Mouse (Mus musculus) frontal cortex, adult 2 months (tissue): ENCODE data around the gene Gm13089. TPM values are rescaled to one million over a fixed set of nuclear protein-coding genes. Genes with fewer than 3 reads are reported as not detected.
"Not testable (repeated sequence)": the region's sequence is repeated elsewhere in the genome, so short reads cannot be mapped to it uniquely, and the experiment has no call there.

Experiments
- DNase-seq, 2 experiments: peaks; one replicate each; pipeline ENCODE4 v3.0.0; 2022; ENCODE audit warnings: low spot score in 1 of 2; ENCODE audit errors: extremely low spot score in 1 of 2
- polyA plus RNA-seq: library from polyadenylated mRNA; depleted of rRNA; stranded (reverse); fragments of >200 nt; gene quantifications from 2 replicates; pipeline ENCODE4 v1.2.3, GENCODE M21; 2012; rRNA removed

Gm13089 gene
- polyA plus RNA-seq: not detected in 2 replicates

- DNase-seq: no peak
These were observed at the start of gene Gm13089 for GRCm38 (mm10) chr4:143702611-143703010. Gm13089 (minus strand) TSS chr4:143702711.

- DNase-seq: no peak
These were observed 16.6 kb upstream of the Gm13089 start, which contains the start of gene Gm13078 for GRCm38 (mm10) chr4:143719155-143719554. Gm13078 (plus strand) TSS chr4:143719455.

- DNase-seq: not testable (repeated sequence)
These were observed 45.4 kb downstream of the Gm13089 start, which contains the start of gene Gm13088 for GRCm38 (mm10) chr4:143657146-143657545. Gm13088 (minus strand) TSS chr4:143657246.

Other genes starting within 250 kb of the Gm13089 start
- gene Gm13043, start 191.4 kb downstream of the Gm13089 start, polyA plus RNA-seq: not detected in 2 replicates
- gene Gm13040, start 166.8 kb downstream of the Gm13089 start, polyA plus RNA-seq: not detected in 2 replicates
- not detected in 2 replicates for gene BC080695, start 151.0 kb downstream of the Gm13089 start, polyA plus RNA-seq
- not detected in 2 replicates for gene Gm13057, start 151.0 kb downstream of the Gm13089 start, polyA plus RNA-seq
- gene Gm13083, start 87.7 kb downstream of the Gm13089 start, polyA plus RNA-seq: not detected in 2 replicates
- not detected in 2 replicates for gene Gm13088, start 45.5 kb downstream of the Gm13089 start, polyA plus RNA-seq
- gene Gm13078, start 16.7 kb upstream of the Gm13089 start, polyA plus RNA-seq: not detected in 2 replicates
- not detected in 2 replicates for gene Gm13023, start 86.6 kb upstream of the Gm13089 start, polyA plus RNA-seq
- gene Gm13084, start 113.4 kb upstream of the Gm13089 start, polyA plus RNA-seq: not detected in 2 replicates
- not detected in 2 replicates for gene Gm13103, start 143.8 kb upstream of the Gm13089 start, polyA plus RNA-seq
- not detected in 2 replicates for gene Pramef6, start 197.7 kb upstream of the Gm13089 start, polyA plus RNA-seq
- not detected in 2 replicates for gene Pramef25, start 248.3 kb upstream of the Gm13089 start, polyA plus RNA-seq